ENCODE assay signal across 11 mouse cellular contexts in the genomic region with DNA sequence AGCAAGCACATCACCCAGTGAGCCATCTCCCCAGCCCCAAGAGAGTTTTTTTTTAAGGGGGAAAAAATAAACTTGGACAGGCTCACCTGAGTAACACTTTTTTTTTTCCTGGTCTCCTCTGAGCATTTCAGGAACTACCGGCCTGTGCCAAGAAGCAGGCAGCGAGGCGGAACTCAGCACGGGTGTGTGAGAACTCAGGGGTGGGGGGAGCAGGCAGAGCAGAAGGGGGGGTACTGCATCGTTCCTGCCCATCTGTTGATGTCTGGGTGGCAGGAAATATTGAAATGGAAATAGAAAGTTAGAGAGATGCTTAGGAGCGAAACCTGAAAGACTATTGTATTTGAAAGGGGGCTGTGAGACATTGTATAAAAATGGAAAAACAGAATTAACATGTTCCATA.
A peak's percentile ranks its signal among the peaks of the same experiment; 100 is the strongest.
DNase-seq lines count a peak whose midpoint lies in the region; ATAC-seq and TF ChIP-seq lines count a peak whose summit lies in the region.
"Had no signal": no experiment of that assay in that cellular context is flagged by ENCODE, and none has a peak within 500 bp of the region (broad histone marks: within the 10 kb centered on the region; RNA-seq: fewer than 3 reads in every experiment).

No protein-coding gene starts in this region.

- no peaks in the 10 kb centered on the region for H3K9me3 ChIP-seq in hindbrain, embryonic 10.5 days
- no peaks in the 10 kb centered on the region for H3K9me3 ChIP-seq in hindbrain, embryonic 16.5 days (ENCODE audit: control insufficient read depth, low read length)
- no peaks in the 10 kb centered on the region for H3K9me3 ChIP-seq in forebrain, postnatal 0 days (ENCODE audit: low read length)
- H3K9me3 ChIP-seq in stomach, embryonic 15.5 days, result no peaks in the 10 kb centered on the region
- no peaks in the 10 kb centered on the region for H3K9me3 ChIP-seq in hindbrain, embryonic 13.5 days
- H3K9me3 ChIP-seq: hindbrain, embryonic 15.5 days; liver, embryonic 13.5 days had no signal

- no peak overlapping the region for H3K9ac ChIP-seq in hindbrain, embryonic 16.5 days (ENCODE audit: low read depth, low read length)
- H3K9ac ChIP-seq in forebrain, postnatal 0 days, result no peak overlapping the region
- H3K9ac ChIP-seq in stomach, embryonic 15.5 days, result no peak overlapping the region
- no peak overlapping the region for H3K9ac ChIP-seq in hindbrain, embryonic 13.5 days
- H3K9ac ChIP-seq: hindbrain, embryonic 15.5 days; liver, embryonic 13.5 days had no signal

- no peaks in the 10 kb centered on the region for H3K36me3 ChIP-seq in hindbrain, embryonic 10.5 days
- H3K36me3 ChIP-seq in hindbrain, embryonic 16.5 days (ENCODE audit: control insufficient read depth, insufficient read depth, low read length), result no peaks in the 10 kb centered on the region
- H3K36me3 ChIP-seq in forebrain, postnatal 0 days (ENCODE audit: insufficient read depth), result no peaks in the 10 kb centered on the region
- no peaks in the 10 kb centered on the region for H3K36me3 ChIP-seq in stomach, embryonic 15.5 days
- no peaks in the 10 kb centered on the region for H3K36me3 ChIP-seq in hindbrain, embryonic 13.5 days
- H3K36me3 ChIP-seq: hindbrain, embryonic 15.5 days; liver, embryonic 13.5 days had no signal

- no peak for DNase-seq in hindbrain, embryonic 10.5 days (ENCODE audit: low spot score)
- DNase-seq in right cerebral cortex, postnatal 10 days (ENCODE audit: low spot score in 2 of 2), result peak; percentile 55 to 66
- DNase-seq in right cerebral cortex, adult 2 months (ENCODE audit: low spot score in 2 of 2), result no peak
- DNase-seq in forebrain, postnatal 0 days, result peak; percentile 43
- DNase-seq in gastrocnemius, adult 18-20 months (ENCODE audit: low spot score), result no peak
- DNase-seq: cerebellum, adult 9-11 months; liver, embryonic 13.5 days had no signal

- no peak overlapping the region for H3K4me3 ChIP-seq in hindbrain, embryonic 10.5 days
- H3K4me3 ChIP-seq in hindbrain, embryonic 16.5 days (ENCODE audit: low read length), result no peak overlapping the region
- no peak overlapping the region for H3K4me3 ChIP-seq in forebrain, postnatal 0 days (ENCODE audit: low read depth, low read length)
- H3K4me3 ChIP-seq in stomach, embryonic 15.5 days (replicated peaks), result no peak overlapping the region
- no peak overlapping the region for H3K4me3 ChIP-seq in hindbrain, embryonic 13.5 days
- H3K4me3 ChIP-seq: hindbrain, embryonic 15.5 days; liver, embryonic 13.5 days had no signal

- peaks cover 41% of the 10 kb centered on the region for H3K4me1 ChIP-seq in hindbrain, embryonic 10.5 days (replicated peaks)
- H3K4me1 ChIP-seq in hindbrain, embryonic 16.5 days (ENCODE audit: control insufficient read depth, insufficient read depth, low read depth, low read length), result peaks cover 14% of the 10 kb centered on the region
- H3K4me1 ChIP-seq in forebrain, postnatal 0 days (ENCODE audit: insufficient read depth), result peaks cover 15% of the 10 kb centered on the region
- H3K4me1 ChIP-seq in stomach, embryonic 15.5 days, result peaks cover 16% of the 10 kb centered on the region
- peaks cover 33% of the 10 kb centered on the region for H3K4me1 ChIP-seq in hindbrain, embryonic 13.5 days (replicated peaks)

- ATAC-seq in hindbrain, embryonic 16.5 days, result no peak
- ATAC-seq in forebrain, postnatal 0 days, result peak; percentile 59; the same call in 1 of the 2 replicates
- ATAC-seq in stomach, embryonic 15.5 days (ENCODE audit: insufficient read depth, low FRiP score, low read depth), result no peak
- no peak for ATAC-seq in hindbrain, embryonic 13.5 days (ENCODE audit: low FRiP score)

- H3K4me2 ChIP-seq in hindbrain, embryonic 16.5 days (ENCODE audit: low read length), result no peak overlapping the region
- H3K4me2 ChIP-seq in forebrain, postnatal 0 days (ENCODE audit: low read depth), result peak overlapping the region; percentile 11; the same call in 1 of the 2 replicates
- no peak overlapping the region for H3K4me2 ChIP-seq in stomach, embryonic 15.5 days
- H3K4me2 ChIP-seq in hindbrain, embryonic 13.5 days, result no peak overlapping the region
- H3K4me2 ChIP-seq: hindbrain, embryonic 15.5 days; liver, embryonic 13.5 days had no signal

- WGBS in hindbrain, embryonic 10.5 days, result 65% methylated on average over 6 of the region's 6 CpGs
- 50% methylated on average over 6 of the region's 6 CpGs for WGBS in hindbrain, embryonic 16.5 days
- 30% methylated on average over 6 of the region's 6 CpGs for WGBS in forebrain, postnatal 0 days
- WGBS in stomach, embryonic 15.5 days, result 62% methylated on average over 6 of the region's 6 CpGs
- 58% methylated on average over 6 of the region's 6 CpGs for WGBS in hindbrain, embryonic 13.5 days

- peaks cover 13% of the 10 kb centered on the region for H3K27me3 ChIP-seq in hindbrain, embryonic 10.5 days (ENCODE audit: insufficient read depth, poor library complexity, severe bottlenecking)
- H3K27me3 ChIP-seq in hindbrain, embryonic 16.5 days (replicated peaks; ENCODE audit: control insufficient read depth, insufficient read depth, low read length), result no peaks in the 10 kb centered on the region
- no peaks in the 10 kb centered on the region for H3K27me3 ChIP-seq in forebrain, postnatal 0 days (ENCODE audit: insufficient read depth, low read length)
- no peaks in the 10 kb centered on the region for H3K27me3 ChIP-seq in stomach, embryonic 15.5 days (replicated peaks)
- no peaks in the 10 kb centered on the region for H3K27me3 ChIP-seq in hindbrain, embryonic 13.5 days
- H3K27me3 ChIP-seq: hindbrain, embryonic 15.5 days; liver, embryonic 13.5 days had no signal

- peak overlapping the region; percentile 54; the same call in 1 of the 2 replicates for H3K27ac ChIP-seq in hindbrain, embryonic 10.5 days
- no peak overlapping the region for H3K27ac ChIP-seq in hindbrain, embryonic 16.5 days (ENCODE audit: low read depth, low read length)
- H3K27ac ChIP-seq in forebrain, postnatal 0 days (ENCODE audit: low read depth, low read length), result peak overlapping the region; percentile 55
- peak overlapping the region; percentile 49; the same call in 1 of the 2 replicates for H3K27ac ChIP-seq in stomach, embryonic 15.5 days
- H3K27ac ChIP-seq in hindbrain, embryonic 13.5 days, result no peak overlapping the region

- TF ChIP-seq CTCF in forebrain, postnatal 0 days (IDR thresholded peaks at IDR 0.05; ENCODE audit: low read depth), result no peak

Comparison
In these comparisons a context has a peak if more than half of its experiments do, and no peak if none do; other contexts are left out.
1. DNase-seq: peak in right cerebral cortex, postnatal 10 days (2 of 2) and forebrain, postnatal 0 days (single experiment); none in hindbrain, embryonic 10.5 days (single experiment), right cerebral cortex, adult 2 months (0 of 2) and gastrocnemius, adult 18-20 months (single experiment).
2. H3K27ac ChIP-seq: peak in hindbrain, embryonic 10.5 days (single experiment), forebrain, postnatal 0 days (single experiment) and stomach, embryonic 15.5 days (single experiment); none in hindbrain, embryonic 16.5 days (single experiment) and hindbrain, embryonic 13.5 days (single experiment).